Mouse (Mus musculus) urinary bladder, postnatal 25 days (tissue): ENCODE results near the gene Esm1.
"Not testable (repeated sequence)": the region's sequence is repeated elsewhere in the genome, so short reads cannot be mapped to it uniquely, and the experiment has no call there.

Experiments used
- DNase-seq: peaks from one replicate; pipeline ENCODE4 v3.0.0; 2022; ENCODE audit warnings: low spot score

The Esm1 gene

DNA sequence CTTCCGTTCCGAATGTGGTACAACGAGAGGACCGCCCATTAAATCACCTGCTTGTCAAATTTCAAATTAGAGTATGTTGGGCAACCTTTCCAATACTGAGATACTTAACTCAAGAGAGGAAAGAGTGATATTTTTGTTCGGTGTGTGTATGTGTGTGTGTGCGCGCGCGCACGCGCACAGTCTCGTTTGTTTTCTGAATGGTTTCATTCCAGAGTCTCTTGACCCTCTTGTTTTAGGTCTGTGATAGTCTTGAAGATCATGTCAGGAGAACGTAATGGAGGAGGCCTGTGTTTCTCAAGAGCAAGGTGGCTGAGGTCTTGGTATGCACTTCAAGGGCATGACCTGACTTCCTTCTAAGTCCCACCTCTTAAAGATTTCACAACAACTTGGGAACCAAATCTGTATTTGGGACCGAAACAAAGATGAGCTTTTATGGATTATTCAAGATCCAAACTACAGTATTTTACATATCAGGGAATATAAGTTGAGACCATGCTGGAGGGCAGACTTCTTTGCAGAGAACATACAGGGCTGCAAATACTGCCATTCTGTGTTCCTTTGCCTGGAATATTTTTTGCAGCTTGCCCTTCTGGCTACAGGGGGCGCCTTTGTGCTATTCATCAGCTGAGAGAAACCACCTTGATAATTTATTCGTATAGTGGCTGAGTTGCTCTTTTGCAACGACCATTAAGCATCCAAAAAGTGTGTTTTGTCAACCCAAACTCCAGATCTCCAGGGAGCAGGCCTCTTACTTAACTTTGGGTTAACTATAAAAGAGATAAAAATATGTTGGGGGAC lies 18.4 kb downstream of the Esm1 start:
- no peak for DNase-seq

DNA sequence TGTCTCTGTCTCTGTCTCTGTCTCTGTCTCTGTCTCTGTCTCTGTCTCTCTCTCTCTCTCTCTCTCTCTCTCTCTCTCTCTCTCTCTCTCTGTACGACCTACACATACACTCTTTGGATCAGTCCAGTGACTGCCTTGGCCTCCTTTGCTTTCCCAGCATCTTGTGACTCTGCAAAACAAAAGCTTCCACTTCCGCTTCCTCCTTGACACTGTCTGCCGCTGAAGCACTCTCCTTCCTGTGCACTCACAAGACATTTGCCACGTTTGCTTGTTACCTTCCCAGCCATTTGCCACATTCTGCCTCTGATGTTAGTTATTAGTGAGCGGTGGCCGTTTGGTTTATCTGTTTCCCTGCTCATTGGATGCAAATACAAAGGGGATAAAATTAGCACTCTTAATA lies 32.7 kb downstream of the Esm1 start:
- no peak for DNase-seq

DNA sequence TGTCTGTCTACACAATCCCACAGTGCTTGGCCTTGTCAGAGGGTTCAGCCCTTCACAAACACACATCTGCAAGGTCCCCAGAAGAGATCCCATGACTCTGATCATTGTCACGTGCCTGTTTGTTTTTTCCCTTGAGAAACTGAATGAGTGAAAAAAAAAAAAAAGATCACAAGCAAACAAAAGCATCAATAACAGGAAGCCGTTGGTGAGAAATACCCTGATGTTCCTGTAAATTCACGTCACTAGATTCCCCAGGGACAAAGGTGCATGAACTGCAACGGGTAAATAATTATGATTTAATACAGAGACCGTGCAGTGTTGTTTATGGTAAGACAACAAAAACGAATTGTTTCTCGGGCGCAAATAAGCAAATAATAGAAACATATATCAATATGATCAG lies 35.6 kb downstream of the Esm1 start:
- no peak for DNase-seq

GRCm38 (mm10) chr13:113252580-113252979 lies 43.1 kb downstream of the Esm1 start:
- not testable (repeated sequence) for DNase-seq

DNA sequence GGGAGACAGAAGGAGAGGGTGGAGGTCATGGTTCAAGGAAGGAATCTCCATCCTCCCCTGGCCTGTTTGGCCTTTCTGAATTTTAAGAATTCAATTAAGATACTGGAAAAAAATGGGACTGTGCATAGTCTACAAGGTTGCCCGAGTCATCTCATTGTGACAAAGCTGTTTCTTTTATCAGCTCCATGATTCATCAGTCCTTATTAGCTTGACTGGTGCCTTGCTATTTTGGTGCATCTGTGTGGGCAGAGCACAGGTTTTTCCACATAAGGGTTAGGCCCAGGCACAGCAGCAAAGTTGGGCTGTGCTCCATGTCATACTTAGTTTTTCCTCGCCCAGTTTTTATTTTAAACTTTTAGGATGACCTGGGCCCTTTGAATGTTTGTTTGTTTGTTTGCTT lies 47.3 kb downstream of the Esm1 start:
- no peak for DNase-seq

- DNase-seq, result no peak
These were observed 47.7 kb downstream of the Esm1 start for GRCm38 (mm10) chr13:113257190-113257589.

- DNase-seq, result no peak
These were observed 49.8 kb downstream of the Esm1 start for GRCm38 (mm10) chr13:113259237-113259636.

GRCm38 (mm10) chr13:113262822-113263221 lies 53.4 kb downstream of the Esm1 start:
- DNase-seq, result no peak

GRCm38 (mm10) chr13:113265257-113265656 lies 55.8 kb downstream of the Esm1 start:
- peak; percentile 56 for DNase-seq

DNA sequence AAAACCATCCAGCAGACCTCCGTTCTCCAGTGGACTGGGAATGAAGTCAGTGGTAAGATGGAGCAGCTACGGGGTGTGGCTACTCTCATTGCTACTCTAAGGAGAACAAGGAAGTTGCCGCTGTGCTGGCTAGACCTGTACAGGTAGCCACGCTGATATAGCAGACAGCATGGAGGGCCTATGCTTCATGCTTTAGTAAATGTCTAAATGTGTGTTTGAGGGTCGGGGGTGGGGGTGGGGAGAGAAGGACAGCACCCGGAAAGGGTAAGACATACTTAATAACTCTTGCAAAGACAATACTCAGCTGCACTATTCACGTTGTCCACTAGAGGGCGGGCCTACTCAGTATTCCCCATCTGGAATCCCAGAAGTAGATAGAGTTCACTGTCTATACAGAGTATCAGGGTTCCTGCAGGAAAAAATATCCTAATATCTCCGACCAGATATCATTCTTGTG lies 57.1 kb downstream of the Esm1 start:
- DNase-seq, result peak; percentile 69

- no peak for DNase-seq
These were observed 57.7 kb downstream of the Esm1 start for GRCm38 (mm10) chr13:113267204-113267603.
